Mouse (Mus musculus) myocyte (in vitro differentiated cells): ENCODE measurements around the gene Apobr. TPM values are rescaled to one million over a fixed set of nuclear protein-coding genes. Genes with fewer than 3 reads are reported as not detected.
A peak's percentile ranks its signal among the peaks of the same experiment; 100 is the strongest.

Experiments
- H3K27me3 ChIP-seq: one replicate; pipeline ENCODE4 v1.6.1; 2011; ENCODE audit not compliant: control insufficient read depth, insufficient read depth, insufficient read length
- H3K36me3 ChIP-seq: one replicate; pipeline ENCODE4 v1.6.1; 2011; ENCODE audit not compliant: control insufficient read depth, insufficient read depth
- H3K4me2 ChIP-seq: one replicate; pipeline ENCODE4 v1.6.1; 2011; ENCODE audit warnings: low read depth, control low read depth
- H3K4me3 ChIP-seq: one replicate; pipeline ENCODE4 v1.5.1; 2011; ENCODE audit warnings: mild to moderate bottlenecking, control low read depth, moderate library complexity
- H3K79me2 ChIP-seq: one replicate; pipeline ENCODE4 v1.6.1; 2011; ENCODE audit not compliant: control insufficient read depth, insufficient read depth
- H3ac ChIP-seq: one replicate; pipeline ENCODE4 v1.6.1; 2011; ENCODE audit not compliant: control insufficient read depth, insufficient read length
- CEBPB ChIP-seq: IDR thresholded peaks from 2 replicates; pipeline ENCODE4 v1.6.1; 2011; ENCODE audit warnings: mild to moderate bottlenecking, moderate library complexity; ENCODE audit not compliant: poor library complexity, insufficient read depth, severe bottlenecking
- E2F4 ChIP-seq: IDR thresholded peaks from one replicate; pipeline ENCODE4 v1.6.1; 2011; ENCODE audit warnings: mild to moderate bottlenecking, control low read depth, moderate library complexity; ENCODE audit not compliant: insufficient read depth
- MAX ChIP-seq: IDR thresholded peaks from one replicate; pipeline ENCODE4 v1.6.1; 2011; ENCODE audit warnings: low read depth, mild to moderate bottlenecking, control low read depth
- MYOD1 ChIP-seq, 3 experiments: IDR thresholded peaks; one replicate each; pipeline ENCODE4 v1.6.1; 2011; ENCODE audit warnings: control low read depth in 2 of 3, low read depth in 2 of 3, mild to moderate bottlenecking in 2 of 3, moderate library complexity in 1 of 3; ENCODE audit not compliant: insufficient read length in 2 of 3, control insufficient read depth in 1 of 3
- MYOG ChIP-seq, 3 experiments: IDR thresholded peaks; one replicate each; pipeline ENCODE4 v1.6.1; 2011; ENCODE audit warnings: control low read depth in 2 of 3, low read depth in 2 of 3, mild to moderate bottlenecking in 2 of 3; ENCODE audit not compliant: insufficient read length in 2 of 3, control insufficient read depth in 1 of 3, insufficient read depth in 1 of 3
- POLR2A ChIP-seq: IDR thresholded peaks from one replicate; pipeline ENCODE4 v1.6.1; 2011; ENCODE audit warnings: low read depth, mild to moderate bottlenecking, control low read depth, moderate library complexity; ENCODE audit not compliant: insufficient read length
- POLR2AphosphoS2 ChIP-seq: IDR thresholded peaks from one replicate; pipeline ENCODE4 v1.6.1; 2011; ENCODE audit warnings: low read depth, control low read depth; ENCODE audit not compliant: insufficient read length
- REST ChIP-seq: IDR thresholded peaks from one replicate; pipeline ENCODE4 v1.6.1; 2011; ENCODE audit warnings: mild to moderate bottlenecking, control low read depth, moderate library complexity; ENCODE audit not compliant: insufficient read depth, insufficient read length
- SRF ChIP-seq: IDR thresholded peaks from one replicate; pipeline ENCODE4 v1.6.1; 2011; ENCODE audit warnings: low read depth; ENCODE audit not compliant: control insufficient read depth, insufficient read length
- TCF12 ChIP-seq: IDR thresholded peaks from one replicate; pipeline ENCODE4 v1.6.1; 2011; ENCODE audit warnings: mild to moderate bottlenecking, control low read depth; ENCODE audit not compliant: poor library complexity, insufficient read depth, severe bottlenecking
- TCF3 ChIP-seq: IDR thresholded peaks from one replicate; pipeline ENCODE4 v1.6.1; 2011; ENCODE audit warnings: low read depth, control low read depth; ENCODE audit not compliant: insufficient read length
- USF1 ChIP-seq: IDR thresholded peaks from one replicate; pipeline ENCODE4 v1.6.1; 2011; ENCODE audit warnings: low read depth, mild to moderate bottlenecking, control low read depth, moderate library complexity
- polyA plus RNA-seq: library from polyadenylated mRNA; unstranded; fragments of >200 nt; fragmentation: generic; extraction: Trizol; gene quantifications from one replicate; pipeline ENCODE4 v1.2.1, GENCODE M21; 2012; ENCODE audit warnings: missing spikeins

The Apobr gene
- polyA plus RNA-seq, 1 experiment, result 4.7 TPM

DNA sequence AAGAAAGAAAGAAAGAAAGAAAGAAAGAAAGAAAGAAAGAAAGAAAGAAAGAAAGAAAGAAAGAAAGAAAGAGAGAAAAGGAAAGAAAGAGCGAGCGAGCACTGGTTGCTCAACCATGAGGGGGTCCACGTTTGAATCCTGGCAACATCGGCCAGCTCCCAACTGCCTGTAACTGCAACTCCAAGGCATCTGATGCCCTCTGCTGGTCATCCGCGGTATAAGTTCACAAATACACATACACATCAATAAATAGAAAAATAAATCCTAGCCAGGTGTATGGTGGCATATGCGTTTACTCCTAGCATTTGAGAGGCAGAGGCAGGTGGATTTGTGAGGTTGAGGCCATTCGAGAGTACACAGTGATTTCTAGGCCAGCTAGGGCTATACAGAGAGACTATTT is 7.8 kb upstream of the Apobr start:
- Histone ChIP-seq H3K79me2 (no peaks in the 10 kb centered on the region), H3ac (no peak overlapping the region), H3K36me3 (peaks cover 3% of the 10 kb centered on the region), H3K4me2 (no peak overlapping the region), H3K27me3 (no peaks in the 10 kb centered on the region), H3K4me3 (no peak overlapping the region)
- TF ChIP-seq REST (no peak), MYOD1 (IDR thresholded peaks at IDR 0.05; ENCODE audit: control insufficient read depth in 1 of 3, insufficient read length in 2 of 3, low read depth in 2 of 3) (no peak), POLR2AphosphoS2 (no peak), TCF12 (no peak), SRF (no peak), E2F4 (no peak)

GRCm38 (mm10) chr7:126579172-126579571 is 5.6 kb upstream of the Apobr start:
- Histone ChIP-seq H3K4me3 (no peak overlapping the region), H3K79me2 (no peaks in the 10 kb centered on the region), H3K27me3 (no peaks in the 10 kb centered on the region), H3ac (no peak overlapping the region), H3K36me3 (peaks cover 3% of the 10 kb centered on the region), H3K4me2 (no peak overlapping the region)
- TF ChIP-seq POLR2AphosphoS2 (peak; percentile 40), SRF (no peak), MAX (no peak)

DNA sequence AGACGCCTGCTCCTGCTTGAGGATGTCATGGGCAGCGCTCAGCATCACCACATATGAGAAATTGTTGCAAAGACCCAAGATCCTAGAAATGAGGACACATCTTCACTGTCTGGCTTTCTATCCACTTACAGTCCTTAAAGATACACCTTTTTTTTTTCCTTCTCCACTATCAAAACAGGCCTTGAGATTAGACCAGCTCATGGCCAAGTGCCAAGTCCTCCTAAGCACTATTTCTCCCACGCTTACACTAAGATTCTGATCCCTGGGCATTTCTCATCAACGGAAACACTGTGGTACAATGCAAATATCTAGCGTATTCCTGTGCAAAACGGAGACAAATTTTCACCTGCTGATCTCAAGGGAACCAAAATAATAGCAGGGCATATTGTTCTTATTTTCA is 3.1 kb upstream of the Apobr start:
- no peaks in the 10 kb centered on the region for H3K27me3 ChIP-seq
- no peak overlapping the region for H3K4me2 ChIP-seq
- TF ChIP-seq USF1 (no peak), MAX (no peak), CEBPB (no peak), MYOG (IDR thresholded peaks at IDR 0.05; ENCODE audit: control insufficient read depth in 1 of 3, insufficient read depth in 1 of 3, insufficient read length in 2 of 3, low read depth in 2 of 3) (no peak), POLR2A (no peak), MYOD1 (IDR thresholded peaks at IDR 0.05; ENCODE audit: control insufficient read depth in 1 of 3, insufficient read length in 2 of 3, low read depth in 2 of 3) (no peak), REST (no peak), SRF (no peak), POLR2AphosphoS2 (no peak), TCF12 (no peak), TCF3 (no peak), E2F4 (no peak)
- no peaks in the 10 kb centered on the region for H3K79me2 ChIP-seq
- no peak overlapping the region for H3K4me3 ChIP-seq
- peaks cover 3% of the 10 kb centered on the region for H3K36me3 ChIP-seq
- H3ac ChIP-seq, result no peak overlapping the region

GRCm38 (mm10) chr7:126582759-126583158 is 2.0 kb upstream of the Apobr start:
- Histone ChIP-seq H3K4me2 (peak overlapping the region; percentile 34), H3K79me2 (no peaks in the 10 kb centered on the region), H3K27me3 (no peaks in the 10 kb centered on the region), H3K4me3 (peak overlapping the region; percentile 16), H3ac (no peak overlapping the region), H3K36me3 (peaks cover 3% of the 10 kb centered on the region)
- TF ChIP-seq MYOG (IDR thresholded peaks at IDR 0.05; ENCODE audit: control insufficient read depth in 1 of 3, insufficient read depth in 1 of 3, insufficient read length in 2 of 3, low read depth in 2 of 3) (no peak), SRF (no peak), POLR2AphosphoS2 (no peak), TCF12 (no peak), MAX (no peak), E2F4 (no peak), MYOD1 (IDR thresholded peaks at IDR 0.05; ENCODE audit: control insufficient read depth in 1 of 3, insufficient read length in 2 of 3, low read depth in 2 of 3) (no peak), POLR2A (no peak), USF1 (no peak), REST (no peak), TCF3 (no peak), CEBPB (no peak)

GRCm38 (mm10) chr7:126583251-126583709 is 1.5 kb upstream of the Apobr start:
- TF ChIP-seq TCF3 (no peak), POLR2AphosphoS2 (peak; percentile 33), USF1 (peak; percentile 90)
- peak overlapping the region; percentile 60 for H3K4me2 ChIP-seq
- peak overlapping the region; percentile 16 for H3K4me3 ChIP-seq

More at GRCm38 (mm10) chr7:126583251-126583709, 1.5 kb upstream of the Apobr start:
- H3ac ChIP-seq, result no peak overlapping the region
- peaks cover 3% of the 10 kb centered on the region for H3K36me3 ChIP-seq
- no peaks in the 10 kb centered on the region for H3K27me3 ChIP-seq
- no peaks in the 10 kb centered on the region for H3K79me2 ChIP-seq
